8 mouse cellular contexts compared by ENCODE assay signal in the genomic region with DNA sequence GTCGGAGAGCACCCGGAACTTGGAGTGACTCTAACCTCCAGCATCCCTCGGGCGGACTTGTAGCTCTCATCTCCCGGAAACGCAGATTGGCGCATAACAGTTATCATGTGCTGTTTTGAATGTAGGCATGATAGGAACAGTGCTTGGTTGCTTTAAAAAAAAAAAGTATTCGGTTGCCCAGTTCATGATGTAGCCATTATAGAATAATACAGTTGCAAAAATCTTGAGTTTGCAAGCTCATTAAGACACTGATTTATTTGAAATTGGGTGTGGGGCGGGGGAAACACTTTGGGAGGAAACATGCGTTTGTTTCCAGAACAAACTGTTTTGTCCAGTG. TPM values are rescaled to one million over a fixed set of nuclear protein-coding genes. Genes with fewer than 3 reads are reported as not detected.
DNase-seq lines count a peak whose midpoint lies in the region; ATAC-seq and TF ChIP-seq lines count a peak whose summit lies in the region.

No protein-coding gene starts in this region.

- no peak for DNase-seq in heart, postnatal 0 days (ENCODE audit: low spot score)
- no peak for DNase-seq in heart, postnatal 10 days
- DNase-seq in hindbrain, embryonic 11.5 days (ENCODE audit: low spot score) = no peak
- DNase-seq in midbrain, embryonic 11.5 days (ENCODE audit: low spot score, missing footprints) = no peak
- DNase-seq in spleen, adult 18-20 months = no peak
- no peak for DNase-seq in adrenal gland, postnatal 10 days
- DNase-seq in layer of hippocampus, adult 11-12 months (ENCODE audit: low spot score) = no peak

- ATAC-seq in heart, postnatal 0 days (ENCODE audit: insufficient read depth, low read depth) = no peak
- no peak for ATAC-seq in hindbrain, embryonic 11.5 days (ENCODE audit: low FRiP score)
- ATAC-seq in midbrain, embryonic 11.5 days (ENCODE audit: low FRiP score) = no peak

- no peaks in the 10 kb centered on the region for H3K27me3 ChIP-seq in heart, postnatal 0 days (ENCODE audit: control insufficient read depth, insufficient read depth, low read length)
- no peaks in the 10 kb centered on the region for H3K27me3 ChIP-seq in hindbrain, embryonic 11.5 days (ENCODE audit: control insufficient read depth, insufficient read depth, low read length)
- H3K27me3 ChIP-seq in midbrain, embryonic 11.5 days (ENCODE audit: control insufficient read depth, insufficient read depth, low read length) = no peaks in the 10 kb centered on the region

- peak overlapping the region; percentile 64 for H3K4me2 ChIP-seq in heart, postnatal 0 days (ENCODE audit: low read depth, low read length)
- peak overlapping the region; percentile 63 for H3K4me2 ChIP-seq in hindbrain, embryonic 11.5 days (replicated peaks; ENCODE audit: low read depth, low read length)
- peak overlapping the region; percentile 47 for H3K4me2 ChIP-seq in midbrain, embryonic 11.5 days

- 7% methylated on average over 10 of the region's 10 CpGs for WGBS in heart, postnatal 0 days
- 6% methylated on average over 10 of the region's 10 CpGs for WGBS in bone marrow, adult 2 months
- WGBS in hindbrain, embryonic 11.5 days = 14% methylated on average over 10 of the region's 10 CpGs
- WGBS in midbrain, embryonic 11.5 days = 11% methylated on average over 10 of the region's 10 CpGs

- H3K4me3 ChIP-seq in heart, postnatal 0 days (ENCODE audit: low read depth, low read length) = peak overlapping the region; percentile 74
- H3K4me3 ChIP-seq in bone marrow, adult 2 months (replicated peaks; ENCODE audit: control insufficient read depth, low read depth, low read length) = peak overlapping the region; percentile 81
- peak overlapping the region; percentile 72 for H3K4me3 ChIP-seq in hindbrain, embryonic 11.5 days (ENCODE audit: low read depth, low read length)
- H3K4me3 ChIP-seq in midbrain, embryonic 11.5 days (ENCODE audit: low read depth, low read length) = peak overlapping the region; percentile 54

- no peaks in the 10 kb centered on the region for H3K36me3 ChIP-seq in heart, postnatal 0 days (replicated peaks; ENCODE audit: control insufficient read depth, insufficient read depth, low read length)
- H3K36me3 ChIP-seq in hindbrain, embryonic 11.5 days (ENCODE audit: control insufficient read depth, insufficient read depth, low read length) = no peaks in the 10 kb centered on the region
- no peaks in the 10 kb centered on the region for H3K36me3 ChIP-seq in midbrain, embryonic 11.5 days (ENCODE audit: control insufficient read depth, insufficient read depth, low read length)

- TF ChIP-seq POLR2A in bone marrow, adult 2 months (IDR thresholded peaks at IDR 0.05; ENCODE audit: borderline replicate concordance, control insufficient read depth, low read depth, low read length) = no peak

- TF ChIP-seq EP300 in heart, postnatal 0 days (IDR thresholded peaks at IDR 0.05; ENCODE audit: low read depth) = no peak

- intact Hi-C loops in heart, postnatal 10 days (cut with DNase I) = loop anchor here (5.0 to 10.0 kb wide), 2 partner anchors 255 to 923 kb away; partner anchors contain the start of gene Cpe

- no peak for TF ChIP-seq CTCF in heart, postnatal 0 days (IDR thresholded peaks at IDR 0.05; ENCODE audit: low read depth)
- no peak for TF ChIP-seq CTCF in bone marrow, adult 2 months (IDR thresholded peaks at IDR 0.05; ENCODE audit: control insufficient read depth, insufficient read depth, low read length)

- peak overlapping the region; percentile 88 for H3K27ac ChIP-seq in heart, postnatal 0 days (ENCODE audit: low read depth)
- H3K27ac ChIP-seq in bone marrow, adult 2 months (ENCODE audit: control insufficient read depth, insufficient read depth, low read depth, low read length, poor library complexity) = peak overlapping the region; percentile 95
- no peak overlapping the region for H3K27ac ChIP-seq in hindbrain, embryonic 11.5 days (ENCODE audit: low read depth, low read length)
- H3K27ac ChIP-seq in midbrain, embryonic 11.5 days (ENCODE audit: low read depth, low read length) = no peak overlapping the region

- no peaks in the 10 kb centered on the region for H3K4me1 ChIP-seq in heart, postnatal 0 days (ENCODE audit: control insufficient read depth, insufficient read depth)
- H3K4me1 ChIP-seq in bone marrow, adult 2 months (ENCODE audit: control insufficient read depth, insufficient read depth, low read length) = peaks cover 2% of the 10 kb centered on the region; the same call in 1 of the 2 replicates
- no peaks in the 10 kb centered on the region for H3K4me1 ChIP-seq in hindbrain, embryonic 11.5 days (replicated peaks; ENCODE audit: control insufficient read depth, insufficient read depth, low read length)
- no peaks in the 10 kb centered on the region for H3K4me1 ChIP-seq in midbrain, embryonic 11.5 days (ENCODE audit: control insufficient read depth, insufficient read depth, low read length)

- H3K9me3 ChIP-seq in heart, postnatal 0 days (replicated peaks; ENCODE audit: control insufficient read depth, low read length) = no peaks in the 10 kb centered on the region
- no peaks in the 10 kb centered on the region for H3K9me3 ChIP-seq in hindbrain, embryonic 11.5 days (ENCODE audit: control insufficient read depth, low read length)
- no peaks in the 10 kb centered on the region for H3K9me3 ChIP-seq in midbrain, embryonic 11.5 days (ENCODE audit: control insufficient read depth, low read length)

- H3K9ac ChIP-seq in heart, postnatal 0 days (replicated peaks; ENCODE audit: low read depth, low read length) = peak overlapping the region; percentile 68
- H3K9ac ChIP-seq in hindbrain, embryonic 11.5 days (ENCODE audit: low read depth, low read length) = peak overlapping the region; percentile 58
- peak overlapping the region; percentile 46 for H3K9ac ChIP-seq in midbrain, embryonic 11.5 days (ENCODE audit: low read length)

RNA-seq across cellular contexts. Expression of gene Tmem192, which starts 0.7 kb away (rescaled TPM):
- 14.3 and 97.7 TPM in 2 replicates for total RNA-seq in heart, postnatal 0 days (2014; rRNA removed; ENCODE audit: low replicate concordance)
- polyA plus RNA-seq in heart, postnatal 0 days (2015; fragmentation: Nextera tagmentation; extraction: Ambion mirVana) = 37.2 TPM in 2 replicates
- 10 to 100 TPM; 21.5 to 22.2 TPM for total RNA-seq in heart, postnatal 10 days (2021)
- 3.8 and 27.7 TPM in 2 replicates for polyA plus RNA-seq in bone marrow, adult 2 months (2011; ENCODE audit: insufficient read depth, insufficient read length, low replicate concordance, missing spikeins)
- 18.6 and 19.3 TPM in 2 replicates for polyA plus RNA-seq in hindbrain, embryonic 11.5 days (2014; fragmentation: Nextera tagmentation; extraction: Ambion mirVana)
- polyA plus RNA-seq in midbrain, embryonic 11.5 days (2014; fragmentation: Nextera tagmentation; extraction: Ambion mirVana) = 16.0 and 17.9 TPM in 2 replicates
- total RNA-seq in adrenal gland, postnatal 10 days (2021) = 10 to 100 TPM; 33.5 TPM

RNA-seq across cellular contexts. Expression of gene Trim75, which starts 40.0 kb away (rescaled TPM):
- not detected in 2 replicates for total RNA-seq in heart, postnatal 0 days (2014; rRNA removed; ENCODE audit: low replicate concordance)
- polyA plus RNA-seq in heart, postnatal 0 days (2015; fragmentation: Nextera tagmentation; extraction: Ambion mirVana) = not detected in 2 replicates
- not detected for total RNA-seq in heart, postnatal 10 days (2021)
- polyA plus RNA-seq in bone marrow, adult 2 months (2011; ENCODE audit: insufficient read depth, insufficient read length, low replicate concordance, missing spikeins) = not detected in 2 replicates
- polyA plus RNA-seq in hindbrain, embryonic 11.5 days (2014; fragmentation: Nextera tagmentation; extraction: Ambion mirVana) = not detected in 2 replicates
- not detected in 2 replicates for polyA plus RNA-seq in midbrain, embryonic 11.5 days (2014; fragmentation: Nextera tagmentation; extraction: Ambion mirVana)
- total RNA-seq in adrenal gland, postnatal 10 days (2021) = not detected

Comparison
In these comparisons a context has a peak if more than half of its experiments do, and no peak if none do; other contexts are left out.
1. H3K27ac ChIP-seq: peak in heart, postnatal 0 days (single experiment) and bone marrow, adult 2 months (single experiment); none in hindbrain, embryonic 11.5 days (single experiment) and midbrain, embryonic 11.5 days (single experiment).
2. Peak in every context shown above with its lines, with median percentiles within 50 percentile points of each other: H3K4me2 ChIP-seq, H3K4me3 ChIP-seq and H3K9ac ChIP-seq.